In genomic region chr11:93725242-93725641, GRCm38 (mm10) we compare ENCODE assay signal across 18 mouse cellular contexts.
A peak's percentile ranks its signal among the peaks of the same experiment; 100 is the strongest.
DNase-seq lines count a peak whose midpoint lies in the region; ATAC-seq lines count a peak whose summit lies in the region.
"Had no signal": no experiment of that assay in that cellular context is flagged by ENCODE, and none has a peak within 500 bp of the region (broad histone marks: within the 10 kb centered on the region; RNA-seq: fewer than 3 reads in every experiment).

No protein-coding gene starts in this region.

- no peaks in the 10 kb centered on the region for H3K4me1 ChIP-seq in hindbrain, embryonic 15.5 days (replicated peaks)
- no peaks in the 10 kb centered on the region for H3K4me1 ChIP-seq in hindbrain, embryonic 16.5 days (ENCODE audit: control insufficient read depth, insufficient read depth, low read depth, low read length)
- H3K4me1 ChIP-seq in forebrain, embryonic 15.5 days, result no peaks in the 10 kb centered on the region
- H3K4me1 ChIP-seq: limb, embryonic 15.5 days had no signal

- H3K36me3 ChIP-seq in hindbrain, embryonic 15.5 days, result no peaks in the 10 kb centered on the region
- no peaks in the 10 kb centered on the region for H3K36me3 ChIP-seq in hindbrain, embryonic 16.5 days (ENCODE audit: control insufficient read depth, insufficient read depth, low read length)
- no peaks in the 10 kb centered on the region for H3K36me3 ChIP-seq in forebrain, embryonic 15.5 days
- H3K36me3 ChIP-seq: limb, embryonic 15.5 days had no signal

- no peaks in the 10 kb centered on the region for H3K27me3 ChIP-seq in hindbrain, embryonic 15.5 days
- H3K27me3 ChIP-seq in hindbrain, embryonic 16.5 days (replicated peaks; ENCODE audit: control insufficient read depth, insufficient read depth, low read length), result no peaks in the 10 kb centered on the region
- no peaks in the 10 kb centered on the region for H3K27me3 ChIP-seq in forebrain, embryonic 15.5 days
- H3K27me3 ChIP-seq: limb, embryonic 15.5 days had no signal

- 0 out of 2 replicates have a peak, but pooled peaks have one; percentile 30 for ATAC-seq in hindbrain, embryonic 15.5 days (ENCODE audit: low FRiP score, low read depth)
- ATAC-seq in hindbrain, embryonic 16.5 days, result no peak
- ATAC-seq in forebrain, embryonic 15.5 days (replicated peaks), result 0 out of 2 replicates have a peak, but pooled peaks have one; percentile 61
- ATAC-seq: activated CD4-positive, CD25-positive, alpha-beta regulatory T cell, adult 4 months had no signal

- H3K4me2 ChIP-seq in hindbrain, embryonic 15.5 days, result no peak overlapping the region
- no peak overlapping the region for H3K4me2 ChIP-seq in hindbrain, embryonic 16.5 days (ENCODE audit: low read length)
- no peak overlapping the region for H3K4me2 ChIP-seq in forebrain, embryonic 15.5 days (replicated peaks)
- H3K4me2 ChIP-seq: limb, embryonic 15.5 days; lung, embryonic 14.5 days had no signal

- no peaks in the 10 kb centered on the region for H3K9me3 ChIP-seq in hindbrain, embryonic 15.5 days
- no peaks in the 10 kb centered on the region for H3K9me3 ChIP-seq in hindbrain, embryonic 16.5 days (ENCODE audit: control insufficient read depth, low read length)
- no peaks in the 10 kb centered on the region for H3K9me3 ChIP-seq in forebrain, embryonic 15.5 days
- H3K9me3 ChIP-seq: limb, embryonic 15.5 days had no signal

- H3K9ac ChIP-seq in hindbrain, embryonic 15.5 days, result no peak overlapping the region
- no peak overlapping the region for H3K9ac ChIP-seq in hindbrain, embryonic 16.5 days (ENCODE audit: low read depth, low read length)
- H3K9ac ChIP-seq in forebrain, embryonic 15.5 days (replicated peaks), result no peak overlapping the region
- H3K9ac ChIP-seq: limb, embryonic 15.5 days; liver, embryonic 14.5 days; lung, embryonic 14.5 days had no signal

- WGBS in hindbrain, embryonic 15.5 days, result 58% methylated on average over 6 of the region's 6 CpGs
- 45% methylated on average over 6 of the region's 6 CpGs for WGBS in hindbrain, embryonic 16.5 days
- 19% methylated on average over 6 of the region's 6 CpGs for WGBS in forebrain, embryonic 15.5 days

- peak; percentile 5 for DNase-seq in retina, postnatal 1 day
- DNase-seq in retina, embryonic 14.5 days (ENCODE audit: low spot score), result no peak
- no peak for DNase-seq in cerebellum, adult 9-11 months
- DNase-seq in layer of hippocampus, adult 11-12 months (ENCODE audit: low spot score), result no peak
- DNase-seq: adrenal gland, adult 8-10 months; B cell, adult 2 months; cerebellum, adult 8-10 months; kidney, adult 8-10 months; kidney, postnatal 10 days; left cerebral cortex, postnatal 4 days; lung, embryonic 14.5 days; thymus, postnatal 14 days had no signal

- no peak overlapping the region for H3K27ac ChIP-seq in hindbrain, embryonic 15.5 days (replicated peaks)
- H3K27ac ChIP-seq in hindbrain, embryonic 16.5 days (ENCODE audit: low read depth, low read length), result no peak overlapping the region
- no peak overlapping the region for H3K27ac ChIP-seq in forebrain, embryonic 15.5 days (replicated peaks)
- H3K27ac ChIP-seq: limb, embryonic 15.5 days; liver, embryonic 14.5 days had no signal

- no peak overlapping the region for H3K4me3 ChIP-seq in hindbrain, embryonic 15.5 days
- H3K4me3 ChIP-seq in hindbrain, embryonic 16.5 days (ENCODE audit: low read length), result no peak overlapping the region
- H3K4me3 ChIP-seq in forebrain, embryonic 15.5 days, result no peak overlapping the region
- H3K4me3 ChIP-seq: limb, embryonic 15.5 days had no signal
